Mouse (Mus musculus) heart, postnatal 25 days (tissue): ENCODE measurements at regions not wholly inside any gene's neighbourhood (a gene's known extent, or its start where the extent isn't known, plus 50 kb on each side); places are given as distances from the start of the nearest gene placed in this dataset.
A peak's percentile ranks its signal among the peaks of the same experiment; 100 is the strongest.

Source experiments
- DNase-seq: peaks from one replicate; pipeline ENCODE4 v3.0.0; 2022; ENCODE audit warnings: low spot score
- intact Hi-C: fragments of 180-260 bp; cut with DNase I; formaldehyde crosslinking; loops from one replicate; pipeline ENCODE4 v1.15.1; 2025

DNA sequence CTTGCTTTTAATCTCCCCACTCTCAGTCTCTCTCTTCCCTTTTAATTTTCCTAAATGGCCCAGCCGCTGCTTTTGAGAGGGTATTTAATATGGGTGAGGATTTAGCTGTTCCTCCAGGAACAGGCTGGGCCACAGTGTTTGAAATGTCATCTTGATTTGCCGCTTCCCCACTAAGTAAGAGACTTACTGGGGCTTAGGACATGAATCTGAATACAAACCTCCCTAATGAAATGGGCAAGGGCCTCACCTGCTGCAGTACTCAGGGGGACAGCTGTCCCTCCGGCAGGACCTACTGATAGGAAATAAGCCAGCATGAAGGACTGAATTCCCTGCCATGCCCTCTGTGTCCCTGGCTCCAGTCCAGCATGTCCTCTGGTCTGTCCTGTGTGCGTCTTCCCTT lies 50.6 kb upstream of the Prr23a1 start:
- no peak for DNase-seq
- intact Hi-C loops: no loop called here

DNA sequence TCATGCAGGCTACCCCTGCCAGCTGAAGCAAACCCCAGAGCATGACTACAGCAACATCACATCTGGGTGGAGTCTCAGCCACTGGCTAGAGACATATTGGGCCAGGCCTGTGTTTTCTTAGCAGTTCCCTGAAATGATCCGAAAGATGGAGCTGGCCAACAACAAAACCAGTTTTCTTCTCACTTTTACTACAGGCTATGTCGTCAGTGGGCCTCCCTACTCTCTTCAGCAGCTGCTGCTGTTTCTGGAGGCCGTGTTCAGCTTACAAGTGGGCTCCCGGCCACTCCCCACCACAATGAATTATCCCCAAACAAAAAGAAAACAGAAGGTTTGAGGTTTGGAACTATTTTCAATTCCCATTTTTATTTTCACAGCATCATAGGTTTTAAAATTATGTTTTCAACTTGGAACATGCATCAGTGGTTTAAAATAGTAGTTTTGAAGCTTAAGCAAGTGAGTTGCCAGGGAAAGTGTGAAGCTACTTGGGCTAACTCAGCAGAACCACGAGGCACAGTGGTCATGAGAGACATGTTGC lies 68.6 kb upstream of the Prr23a1 start:
- DNase-seq: peak; percentile 4
- intact Hi-C loops: no loop called here

DNA sequence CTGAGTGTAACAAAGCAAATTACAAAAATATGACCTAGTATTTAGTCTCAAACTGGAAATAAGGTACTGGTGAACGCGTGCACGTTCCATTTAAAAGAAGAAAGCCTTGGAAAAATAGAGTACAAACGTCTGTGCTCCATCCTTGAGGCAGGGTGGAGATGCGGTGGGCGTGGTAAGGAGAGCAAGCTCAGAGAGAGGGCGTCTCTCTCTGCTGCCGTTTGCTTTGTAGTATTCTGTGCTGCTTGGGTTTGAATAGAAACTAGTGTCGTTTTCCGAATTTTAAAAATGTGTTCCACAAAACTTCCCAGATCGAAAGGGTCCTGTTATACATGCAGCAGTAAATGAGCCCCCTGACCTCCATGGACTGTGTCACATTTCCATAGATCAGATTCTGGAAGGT lies 69.1 kb upstream of the Prr23a1 start:
- DNase-seq: no peak
- intact Hi-C loops: no loop called here

DNA sequence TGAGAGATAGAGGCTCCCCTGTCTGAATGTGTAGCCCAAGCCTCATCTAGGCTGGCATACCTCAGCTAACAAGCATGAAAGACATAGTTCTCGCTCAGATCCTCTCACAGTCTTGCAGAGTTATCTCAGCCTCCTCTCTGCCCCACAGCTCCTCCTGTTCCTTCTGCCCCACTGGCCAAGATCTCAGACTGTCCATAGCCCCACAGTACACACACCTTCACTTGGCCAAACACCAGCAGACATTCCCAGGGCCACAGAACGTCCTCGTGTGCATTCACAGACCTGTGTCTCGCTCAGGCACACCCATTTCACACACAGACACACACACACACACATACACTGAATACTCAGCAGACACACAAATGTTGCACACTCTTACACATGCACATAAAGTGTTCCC lies 87.5 kb upstream of the Prr23a1 start:
- intact Hi-C loops: no loop called here

DNA sequence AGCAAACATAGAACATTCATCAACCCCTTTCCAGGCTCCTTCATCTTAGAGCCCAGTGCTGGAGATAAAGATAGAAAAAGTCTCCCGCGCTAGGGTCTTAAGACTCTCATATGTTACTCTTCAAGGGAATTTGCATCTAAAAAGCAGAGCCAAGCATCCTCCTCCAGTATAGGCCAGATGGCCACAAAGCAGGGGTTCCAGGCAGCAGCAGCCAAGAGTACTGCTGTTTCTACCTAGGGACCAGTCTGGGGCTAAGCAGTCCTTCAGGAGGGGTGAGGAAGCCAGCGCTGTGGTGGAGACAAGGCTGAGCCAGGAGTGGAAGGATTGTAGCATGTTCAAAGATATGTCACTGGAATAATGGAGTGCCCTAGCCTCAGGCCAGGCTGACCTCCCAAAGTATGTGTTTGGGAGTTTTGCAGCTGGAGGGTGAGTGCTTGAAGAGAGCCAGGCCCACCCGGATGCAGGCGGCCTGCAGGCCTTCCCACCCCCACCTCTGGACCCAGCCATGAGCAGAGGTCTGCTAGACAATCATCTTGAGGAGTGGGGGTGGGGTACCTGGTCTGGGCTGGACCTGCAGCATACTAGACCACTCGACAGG lies 88.8 kb upstream of the Prr23a1 start:
- intact Hi-C loops: no loop called here
- no peak for DNase-seq

More for the DNA sequence above, 87.5 kb upstream of the Prr23a1 start:
- DNase-seq: no peak

DNA sequence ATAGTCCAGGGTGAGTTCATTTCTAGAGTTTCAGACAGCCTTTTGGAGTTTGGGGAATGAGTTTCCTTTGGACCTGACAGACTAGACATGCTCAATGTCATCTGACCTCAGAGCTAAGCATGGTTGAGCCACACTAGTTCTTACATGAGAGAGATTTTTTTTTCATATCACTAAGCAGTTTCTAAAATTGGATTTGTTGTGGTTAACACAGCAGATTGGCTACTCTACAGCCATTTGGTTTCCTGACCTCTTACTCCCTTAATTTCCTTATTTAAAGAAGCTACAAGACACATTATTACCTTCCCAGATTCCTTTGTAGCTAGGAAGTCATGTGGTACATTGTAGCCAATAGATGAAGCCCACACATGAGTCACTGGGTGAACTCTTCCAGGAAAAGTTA lies 98.5 kb upstream of the Prr23a1 start:
- intact Hi-C loops: no loop called here

DNA sequence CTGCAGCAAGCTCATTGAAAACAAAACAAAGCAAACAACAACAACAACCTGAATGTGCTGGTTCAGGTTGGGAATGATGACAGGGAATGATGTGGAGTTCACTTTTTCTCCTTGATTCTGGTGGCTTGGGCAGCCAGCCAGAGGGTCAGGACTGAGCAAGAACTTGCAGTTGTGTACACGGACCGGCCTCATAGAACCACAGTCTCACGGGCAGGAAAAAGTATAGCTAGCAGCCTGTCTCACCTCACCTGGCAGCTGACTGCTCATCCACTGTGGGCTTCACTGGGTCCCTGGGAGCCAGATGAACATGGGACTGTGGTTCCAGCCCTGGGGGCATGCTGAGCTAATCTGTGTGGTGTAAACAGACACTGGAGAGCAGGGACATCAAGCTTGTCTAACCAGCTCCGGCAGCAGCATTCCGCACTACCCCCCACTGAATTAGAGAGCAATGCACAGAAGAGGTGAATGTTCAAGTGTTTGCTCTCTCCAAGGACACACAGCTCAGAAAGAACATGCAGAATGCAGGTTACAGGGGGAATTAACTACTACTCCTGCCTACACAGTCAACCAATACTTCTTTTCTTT lies 114.9 kb upstream of the Prr23a1 start:
- no peak for DNase-seq
- intact Hi-C loops: no loop called here

More for the DNA sequence above, 98.5 kb upstream of the Prr23a1 start:
- DNase-seq: no peak

DNA sequence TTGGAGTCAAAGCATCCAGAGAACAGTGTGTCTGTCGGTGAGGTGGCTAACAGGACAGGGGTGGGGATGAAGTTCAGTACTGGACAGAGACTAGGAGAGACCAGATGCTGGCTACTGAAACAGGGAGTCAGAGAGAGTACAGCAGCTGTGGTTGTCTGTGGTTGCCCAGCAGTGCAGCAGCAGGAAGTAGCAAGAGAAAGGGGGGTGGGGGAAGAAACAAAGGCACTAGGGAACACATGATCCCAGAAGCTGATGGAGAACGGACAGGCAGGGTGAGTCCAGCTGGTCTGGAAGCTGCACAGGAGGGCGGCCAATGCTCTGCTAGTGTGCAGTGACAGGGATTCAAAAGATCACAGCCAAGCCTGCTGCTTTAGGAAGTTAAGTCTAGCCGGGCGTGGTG lies 115.7 kb upstream of the Prr23a1 start:
- intact Hi-C loops: no loop called here
- peak; percentile 10 for DNase-seq

DNA sequence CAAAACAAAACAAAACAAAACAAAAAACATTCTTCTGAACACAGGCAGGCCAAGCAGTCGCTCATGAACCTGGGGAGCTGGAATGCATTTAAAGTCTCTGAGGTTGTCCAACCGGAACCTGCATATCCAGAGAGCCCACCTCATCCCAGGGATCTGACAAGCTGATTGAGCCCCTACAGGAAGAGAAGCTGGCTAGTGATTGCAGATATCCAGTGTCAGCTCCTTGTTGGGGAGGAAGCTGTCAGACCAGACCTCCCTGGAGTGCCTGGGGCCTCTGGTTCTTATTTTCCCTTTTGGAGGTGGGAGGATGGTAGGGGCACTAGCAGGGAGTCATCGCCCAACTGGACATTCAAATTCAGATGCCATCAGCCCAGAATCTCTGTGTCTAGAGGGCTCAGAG lies 119.4 kb upstream of the Prr23a1 start:
- intact Hi-C loops: no loop called here
- DNase-seq: no peak

DNA sequence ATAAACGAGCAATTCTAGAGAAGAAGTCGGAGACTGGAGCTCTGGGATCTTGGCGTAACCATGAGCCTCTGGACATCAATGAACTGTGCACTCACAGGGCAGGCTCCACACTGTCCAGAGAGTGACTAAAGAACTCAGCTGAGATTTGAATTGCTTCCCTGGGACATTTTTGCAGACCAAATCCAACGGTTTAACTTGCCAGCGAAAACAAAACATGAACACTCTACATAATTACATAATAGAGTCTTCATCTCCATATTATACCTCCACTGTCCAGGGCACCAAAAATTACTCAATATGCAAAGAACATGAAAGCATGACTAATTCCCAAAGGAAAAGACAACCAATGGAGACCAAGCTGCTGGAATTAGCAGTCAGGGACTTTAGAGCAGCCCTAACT lies 119.9 kb upstream of the Mrps22 start:
- intact Hi-C loops: no loop called here
- DNase-seq: peak; percentile 14

DNA sequence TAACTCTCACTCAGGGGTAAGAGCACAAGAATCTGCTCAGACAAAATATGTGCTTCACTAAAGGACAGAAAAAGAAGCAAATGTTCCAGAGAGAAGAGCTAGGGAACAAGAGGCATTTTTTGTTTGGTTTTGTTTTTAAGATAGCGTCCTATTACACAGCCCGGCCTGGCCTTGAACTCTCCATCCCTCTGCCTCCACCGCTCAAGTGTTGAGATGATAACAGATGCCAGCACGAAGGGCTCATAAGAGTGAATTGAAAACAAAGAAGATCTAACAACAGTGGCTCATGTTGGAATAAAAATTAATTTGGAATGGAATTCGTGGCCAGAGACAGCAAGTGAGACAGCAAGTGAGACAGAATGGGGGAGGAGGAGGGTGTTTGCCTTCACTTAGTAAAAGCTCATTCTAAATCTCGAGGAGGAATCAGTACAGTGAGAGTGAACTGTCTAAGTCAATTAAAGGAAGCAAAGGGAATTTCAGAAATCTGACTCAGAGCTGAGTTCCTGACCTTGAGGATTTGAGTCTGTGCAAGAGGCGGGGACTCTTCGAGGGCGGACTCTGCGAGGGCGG lies 116.3 kb upstream of the Mrps22 start:
- intact Hi-C loops: no loop called here
- DNase-seq: no peak

DNA sequence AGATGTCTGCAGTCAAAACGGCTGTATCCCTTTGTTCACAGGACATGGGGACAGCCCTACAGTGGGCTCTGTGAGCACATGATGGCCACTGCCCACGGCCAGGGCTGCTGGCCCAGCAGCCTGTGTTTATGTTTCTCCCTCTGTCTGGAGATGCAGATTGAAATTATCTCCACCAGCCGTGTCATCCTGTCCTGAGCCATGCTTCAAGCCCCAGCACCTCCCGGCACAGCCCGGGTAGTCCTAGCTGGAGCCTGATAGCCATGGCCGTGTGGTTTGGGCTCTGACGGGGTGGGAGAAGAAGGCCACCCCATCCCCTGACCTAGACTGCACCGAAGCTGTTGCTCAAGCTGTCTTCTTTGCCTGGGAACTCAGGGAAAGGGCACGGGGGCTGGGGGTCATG lies 113.2 kb upstream of the Mrps22 start:
- intact Hi-C loops: no loop called here
- no peak for DNase-seq

DNA sequence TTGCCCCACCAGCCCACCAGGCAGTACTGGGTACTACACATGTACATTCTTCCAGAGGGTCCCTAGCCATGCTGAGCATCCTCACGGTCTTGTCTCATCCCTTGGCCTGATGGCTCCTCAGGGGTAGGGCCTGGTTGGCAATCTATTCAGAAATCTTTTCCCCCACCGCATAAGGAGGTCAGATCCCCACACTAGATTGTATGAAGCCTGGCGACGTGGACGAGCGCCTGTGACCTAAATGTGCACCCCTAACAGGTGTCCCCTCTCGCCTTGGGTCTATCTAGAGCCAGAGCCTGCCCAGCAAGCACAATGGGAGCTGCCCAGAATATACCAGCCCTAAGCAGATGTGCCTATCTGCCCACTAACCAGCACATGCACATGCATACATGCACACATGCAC lies 111.4 kb upstream of the Mrps22 start:
- intact Hi-C loops: no loop called here
- DNase-seq: no peak

DNA sequence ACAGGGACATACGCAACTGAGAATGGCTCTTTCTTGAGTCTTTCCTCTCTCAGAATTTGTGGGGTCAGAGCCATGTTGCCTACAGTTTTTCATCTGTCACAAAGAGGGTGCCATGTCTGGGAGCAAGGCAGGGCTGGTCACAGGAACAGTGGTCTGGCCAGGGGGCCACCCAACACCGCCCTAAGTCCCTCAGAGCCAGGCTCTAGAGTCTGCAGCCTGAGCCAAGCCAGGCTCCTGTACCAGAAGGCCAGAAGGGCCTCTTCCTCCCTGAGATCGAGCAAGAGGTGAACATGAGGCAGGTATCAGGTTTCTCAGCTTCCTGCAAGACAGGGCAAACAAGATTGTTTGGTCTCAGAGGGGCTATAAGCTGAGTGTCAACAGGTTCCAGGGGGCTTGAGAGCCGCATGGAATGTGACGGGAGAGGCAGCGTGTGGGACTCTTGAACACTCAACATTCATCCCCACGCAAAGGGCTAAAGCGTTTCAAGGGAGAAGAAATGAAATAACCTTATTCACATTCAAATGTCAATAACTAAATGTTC lies 110.6 kb upstream of the Mrps22 start:
- no peak for DNase-seq
- intact Hi-C loops: no loop called here

DNA sequence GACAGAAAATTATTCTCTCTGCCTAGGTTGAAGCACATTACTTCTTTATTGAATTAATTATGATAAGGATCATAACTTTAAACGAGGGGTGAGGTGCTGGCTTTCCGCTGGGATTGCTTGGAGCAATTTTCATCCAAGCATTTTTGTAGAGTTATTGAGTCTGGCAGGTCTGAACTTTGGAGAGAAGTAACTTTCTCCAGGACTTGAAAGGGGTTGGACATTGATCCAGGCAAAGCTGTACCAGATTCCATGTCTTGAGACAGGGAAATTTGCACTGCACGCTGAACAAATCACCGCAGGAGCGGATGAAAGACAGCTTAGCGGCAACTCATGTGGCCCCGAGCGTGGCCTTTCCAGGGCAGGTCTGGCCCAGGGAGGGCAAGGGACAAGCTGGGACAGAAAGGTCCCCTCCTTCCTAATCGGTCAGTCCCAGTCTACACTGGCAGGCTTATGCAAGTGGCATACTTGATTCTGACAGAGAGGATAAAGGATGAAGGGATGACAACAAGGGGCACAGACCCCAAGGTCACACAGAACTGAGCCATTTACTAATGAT lies 108.8 kb upstream of the Mrps22 start:
- intact Hi-C loops: no loop called here
- DNase-seq: no peak

DNA sequence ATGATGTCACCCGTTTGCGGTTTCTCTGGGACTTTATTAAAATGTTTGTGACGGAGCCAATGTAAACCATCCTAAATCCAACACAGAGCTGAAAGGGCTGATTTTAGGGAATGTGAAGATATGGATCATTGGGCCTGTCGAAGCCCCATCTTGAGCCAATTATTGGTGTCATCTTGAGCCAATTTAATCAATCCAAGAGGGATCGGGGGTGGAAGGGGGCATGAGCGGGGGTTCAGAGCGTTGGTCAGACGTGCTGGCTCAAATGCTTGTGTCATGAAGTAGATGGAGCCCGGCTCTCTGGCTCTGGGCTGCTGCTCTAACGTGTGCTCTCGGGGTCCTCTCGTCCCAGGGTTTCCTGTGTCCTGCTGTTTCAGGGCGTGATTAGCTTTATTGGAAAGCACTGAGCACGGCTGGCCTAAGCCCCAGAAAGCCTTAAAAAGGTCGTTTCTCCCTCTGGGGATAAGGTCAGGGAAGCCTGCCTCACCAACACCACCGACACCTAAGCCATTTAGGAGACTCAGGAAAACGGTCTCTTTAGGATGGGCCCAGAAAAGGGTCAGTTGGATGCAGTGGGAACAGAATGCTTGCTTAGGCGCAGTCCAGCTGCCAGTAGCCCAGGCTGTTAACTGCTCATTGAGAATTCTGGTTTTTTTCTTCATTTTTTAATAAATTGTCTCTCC lies 106.7 kb upstream of the Mrps22 start:
- no peak for DNase-seq
- intact Hi-C loops: no loop called here

DNA sequence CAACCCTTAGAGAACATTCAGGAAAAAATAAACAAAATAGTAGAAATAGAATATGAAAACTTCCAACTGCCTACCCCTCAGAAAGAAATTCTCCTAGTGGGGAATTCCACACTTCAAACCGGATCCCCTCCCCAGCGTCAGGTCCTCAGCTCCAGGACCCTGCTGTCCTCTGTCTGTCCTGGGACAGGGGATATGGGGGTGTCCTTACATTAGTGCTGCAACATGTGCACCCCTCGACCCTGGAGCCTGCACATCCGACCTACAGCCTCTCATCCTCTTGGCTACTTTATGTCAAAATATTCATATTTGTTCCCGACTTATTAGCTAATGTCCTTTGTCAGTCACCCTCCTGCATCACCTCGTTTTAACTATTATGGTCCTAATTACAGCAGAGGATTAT lies 106.0 kb upstream of the Mrps22 start:
- DNase-seq: no peak
- intact Hi-C loops: no loop called here

DNA sequence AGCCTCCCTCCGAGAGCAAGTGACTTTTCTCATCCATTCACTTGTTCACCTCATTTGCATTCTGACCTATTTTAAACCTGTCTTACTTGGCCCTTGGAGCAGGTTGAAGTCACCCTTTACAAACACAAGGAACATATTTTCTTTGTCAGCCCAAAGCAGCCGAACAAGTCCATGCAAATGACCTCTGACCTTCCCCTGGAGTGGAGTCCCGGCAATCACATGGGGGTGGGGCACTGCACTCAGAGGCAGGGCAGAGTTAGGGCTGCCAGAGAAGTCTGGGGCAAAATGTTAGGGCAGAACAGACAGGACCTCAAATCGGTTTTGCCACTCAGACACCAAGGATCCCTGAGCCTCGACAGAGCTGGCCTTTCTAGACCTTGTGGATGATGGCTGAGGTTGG lies 102.7 kb upstream of the Mrps22 start:
- intact Hi-C loops: no loop called here
- DNase-seq: no peak

DNA sequence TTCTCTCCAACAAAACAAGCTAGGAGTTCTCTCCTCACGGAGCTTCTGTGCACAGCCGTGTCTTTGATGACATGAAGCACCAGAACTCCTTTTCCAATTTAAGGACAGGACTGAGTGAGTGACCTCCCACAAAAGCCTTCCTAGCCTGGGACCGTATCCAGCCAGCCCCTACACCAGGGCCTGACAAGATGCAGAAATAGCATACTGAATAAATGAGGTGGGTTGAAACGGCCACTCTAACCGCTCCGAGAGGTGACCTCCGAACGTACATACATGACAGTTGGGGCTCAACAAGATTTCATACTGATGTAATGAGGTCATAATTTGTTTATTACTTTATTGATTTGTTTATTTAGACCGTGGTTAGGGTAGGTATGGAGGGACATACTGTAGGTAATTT lies 101.9 kb upstream of the Mrps22 start:
- intact Hi-C loops: no loop called here
- no peak for DNase-seq

DNA sequence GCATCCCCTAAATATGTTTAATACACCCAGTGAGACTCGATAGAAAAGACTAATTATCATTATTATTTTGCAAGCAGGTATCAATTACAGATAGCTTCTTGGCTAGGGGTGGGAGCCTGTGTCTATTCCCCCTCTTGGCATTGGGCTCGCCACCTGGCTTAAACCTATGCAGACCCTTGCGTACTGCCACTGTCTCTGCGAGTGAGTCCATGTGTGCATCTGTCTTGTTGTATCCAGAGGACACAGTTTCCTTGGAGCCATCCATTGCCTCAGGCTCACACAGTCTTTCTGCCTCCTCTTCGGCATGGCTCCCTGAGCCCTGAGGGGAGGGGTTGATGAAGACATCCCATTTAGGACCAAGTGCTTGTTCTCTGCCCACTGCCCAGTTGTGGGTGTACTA lies 99.1 kb upstream of the Mrps22 start:
- DNase-seq: no peak
- intact Hi-C loops: no loop called here

DNA sequence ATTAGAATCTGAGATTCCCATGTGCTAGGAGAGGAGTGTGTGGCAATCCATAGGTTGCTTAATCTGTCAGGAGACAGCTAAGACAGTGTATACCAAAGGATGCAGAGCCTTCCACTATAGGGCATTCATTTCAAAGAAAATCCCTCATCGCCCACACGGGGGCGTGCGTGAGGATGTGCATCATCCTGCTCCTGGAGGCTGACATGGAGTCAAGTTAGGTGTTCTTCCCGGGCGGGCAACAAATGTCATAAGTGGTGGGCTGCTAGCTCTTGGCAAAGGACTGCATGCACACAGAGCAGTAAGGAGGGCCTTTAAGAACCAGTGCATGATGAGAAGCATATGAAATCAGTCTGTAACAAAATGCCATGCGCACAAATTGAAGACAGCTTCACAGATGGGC lies 95.7 kb upstream of the Mrps22 start:
- no peak for DNase-seq

More for the DNA sequence above, 95.7 kb upstream of the Mrps22 start:
- intact Hi-C loops: no loop called here
